Mouse (Mus musculus): ENCODE measurements around the gene Scyl2.

Scyl2 gene

GRCm38 (mm10) chr10:89592797-89593196 is 93.3 kb downstream of the Scyl2 start:
- no peak for DNase-seq

- DNase-seq = no peak
These were observed 96.2 kb downstream of the Scyl2 start for GRCm38 (mm10) chr10:89589877-89590276.

All from spleen, adult 18-20 months (tissue).